Mouse (Mus musculus): Measurements from ENCODE around the gene Bcl11b. TPM values are rescaled to one million over a fixed set of nuclear protein-coding genes. Genes with fewer than 3 reads are reported as not detected.
A peak's percentile ranks its signal among the peaks of the same experiment; 100 is the strongest.

Gene Bcl11b
- polyA plus RNA-seq, 1 experiment from 2014 or later, result 4.4 TPM

- Histone ChIP-seq H3K9me3 (ENCODE audit: control insufficient read depth, low read length) (no peaks in the 10 kb centered on the region), H3K27me3 (ENCODE audit: control insufficient read depth, insufficient read depth, low read length) (peaks cover 2% of the 10 kb centered on the region; the same call in 1 of the 2 replicates), H3K27ac (replicated peaks in 1 of 2; ENCODE audit: control insufficient read depth in 1 of 2, insufficient read depth in 1 of 2, low read depth in 2 of 2, low read length in 2 of 2) (peak overlapping the region; percentile 10 to 44), H3K4me1 (ENCODE audit: control insufficient read depth in 2 of 2, insufficient read depth in 2 of 2, low read length in 2 of 2) (peaks cover 40 to 60% of the 10 kb centered on the region in 2 experiments), H3K9ac (ENCODE audit: low read length) (no peak overlapping the region), H3K4me2 (ENCODE audit: low read length) (no peak overlapping the region), H3K36me3 (ENCODE audit: control insufficient read depth, insufficient read depth, low read length) (no peaks in the 10 kb centered on the region), H3K4me3 (ENCODE audit: control insufficient read depth in 1 of 2, insufficient read depth in 1 of 2, low read depth in 1 of 2, low read length in 2 of 2) (no peak overlapping the region)
- no peak for ATAC-seq (ENCODE audit: insufficient number of reproducible peaks, insufficient read depth, low FRiP score, low read depth)
- WGBS, result 24% methylated on average over 3 of the region's 3 CpGs
Observed at GRCm38 (mm10) chr12:107923963-107924362, 79.4 kb downstream of the Bcl11b start.

DNA sequence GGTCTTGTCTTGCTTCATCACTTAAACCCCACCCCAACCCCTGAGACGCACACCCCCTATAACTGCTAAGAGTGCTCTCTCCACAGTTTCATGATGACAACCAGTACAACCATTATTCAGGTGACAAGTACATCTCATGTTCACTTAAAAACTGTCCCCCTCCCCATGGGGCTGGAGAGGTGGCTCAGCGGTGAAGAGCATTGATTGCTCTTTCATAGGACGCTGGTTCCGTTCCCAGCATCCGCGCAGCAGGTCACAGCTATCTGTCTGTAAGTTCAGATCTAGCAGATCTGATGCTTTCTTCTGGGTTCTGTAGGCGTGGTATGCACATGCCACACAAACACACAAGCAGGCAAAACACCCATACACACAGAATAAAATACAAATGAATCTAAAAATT lies 81.2 kb downstream of the Bcl11b start:
- Histone ChIP-seq H3K27me3 (ENCODE audit: control insufficient read depth, insufficient read depth, low read length) (peaks cover 2% of the 10 kb centered on the region; the same call in 1 of the 2 replicates), H3K9me3 (ENCODE audit: control insufficient read depth, low read length) (no peaks in the 10 kb centered on the region), H3K36me3 (ENCODE audit: control insufficient read depth, insufficient read depth, low read length) (peaks cover under 1% of the 10 kb centered on the region; the same call in 1 of the 2 replicates), H3K9ac (ENCODE audit: low read length) (no peak overlapping the region), H3K27ac (replicated peaks in 1 of 2; ENCODE audit: control insufficient read depth in 1 of 2, insufficient read depth in 1 of 2, low read depth in 2 of 2, low read length in 2 of 2) (no peak overlapping the region), H3K4me2 (ENCODE audit: low read length) (no peak overlapping the region), H3K4me1 (ENCODE audit: control insufficient read depth in 2 of 2, insufficient read depth in 2 of 2, low read length in 2 of 2) (peaks cover 32 to 49% of the 10 kb centered on the region in 2 experiments), H3K4me3 (ENCODE audit: control insufficient read depth in 1 of 2, insufficient read depth in 1 of 2, low read depth in 1 of 2, low read length in 2 of 2) (no peak overlapping the region)
- ATAC-seq (ENCODE audit: insufficient number of reproducible peaks, insufficient read depth, low FRiP score, low read depth), result no peak
- 94% methylated on average over 7 of the region's 7 CpGs for WGBS

DNA sequence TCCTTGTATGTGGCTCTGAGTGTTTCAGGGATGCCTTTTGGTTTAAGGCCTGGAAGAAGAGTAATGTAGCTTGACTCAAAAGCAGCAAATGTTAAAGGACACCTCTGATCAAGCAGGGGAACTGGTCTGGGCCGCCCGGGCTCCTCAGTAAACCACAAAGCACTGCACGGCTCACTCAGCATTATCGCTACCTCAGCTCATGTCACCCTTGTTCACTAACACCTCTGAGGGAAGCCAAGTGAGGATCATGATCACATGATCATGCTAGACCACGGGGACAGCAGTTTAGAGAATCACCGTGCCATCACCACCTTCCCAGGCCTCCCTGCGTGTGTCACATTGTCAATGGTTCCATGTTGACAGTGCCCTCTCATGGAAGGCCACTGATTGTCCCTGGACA lies 81.8 kb downstream of the Bcl11b start:
- Histone ChIP-seq H3K27me3 (ENCODE audit: control insufficient read depth, insufficient read depth, low read length) (peaks cover 2% of the 10 kb centered on the region; the same call in 1 of the 2 replicates), H3K27ac (replicated peaks in 1 of 2; ENCODE audit: control insufficient read depth in 1 of 2, insufficient read depth in 1 of 2, low read depth in 2 of 2, low read length in 2 of 2) (peak overlapping the region in 1 of 2 experiments; percentile 10; a peak in 1 of 4 replicates), H3K4me1 (ENCODE audit: control insufficient read depth in 2 of 2, insufficient read depth in 2 of 2, low read length in 2 of 2) (peaks cover 32 to 46% of the 10 kb centered on the region in 2 experiments), H3K9ac (ENCODE audit: low read length) (no peak overlapping the region), H3K9me3 (ENCODE audit: control insufficient read depth, low read length) (0 out of 2 replicates have a peak, but pooled peaks cover 4% of the 10 kb centered on the region), H3K4me2 (ENCODE audit: low read length) (no peak overlapping the region), H3K4me3 (ENCODE audit: control insufficient read depth in 1 of 2, insufficient read depth in 1 of 2, low read depth in 1 of 2, low read length in 2 of 2) (no peak overlapping the region), H3K36me3 (ENCODE audit: control insufficient read depth, insufficient read depth, low read length) (peaks cover 7% of the 10 kb centered on the region)
- 0 out of 2 replicates have a peak, but pooled peaks have one; percentile 37 for ATAC-seq (ENCODE audit: insufficient number of reproducible peaks, insufficient read depth, low FRiP score, low read depth)
- 50% methylated on average over 7 of the region's 7 CpGs for WGBS

GRCm38 (mm10) chr12:107921154-107921553 lies 82.2 kb downstream of the Bcl11b start:
- no peaks in the 10 kb centered on the region for H3K27me3 ChIP-seq (ENCODE audit: control insufficient read depth, insufficient read depth, low read length)
- 0 out of 2 replicates have a peak, but pooled peaks cover 8% of the 10 kb centered on the region for H3K9me3 ChIP-seq (ENCODE audit: control insufficient read depth, low read length)
- peaks cover 32 to 46% of the 10 kb centered on the region in 2 experiments for H3K4me1 ChIP-seq (ENCODE audit: control insufficient read depth in 2 of 2, insufficient read depth in 2 of 2, low read length in 2 of 2)
- H3K4me3 ChIP-seq (ENCODE audit: control insufficient read depth in 1 of 2, insufficient read depth in 1 of 2, low read depth in 1 of 2, low read length in 2 of 2), result no peak overlapping the region
- H3K4me2 ChIP-seq (ENCODE audit: low read length), result no peak overlapping the region
- no peak for ATAC-seq (ENCODE audit: insufficient number of reproducible peaks, insufficient read depth, low FRiP score, low read depth)
- H3K36me3 ChIP-seq (ENCODE audit: control insufficient read depth, insufficient read depth, low read length), result peaks cover 11% of the 10 kb centered on the region
- H3K9ac ChIP-seq (ENCODE audit: low read length), result no peak overlapping the region
- WGBS, result 83% methylated on average over 6 of the region's 6 CpGs
- H3K27ac ChIP-seq (replicated peaks in 1 of 2; ENCODE audit: control insufficient read depth in 1 of 2, insufficient read depth in 1 of 2, low read depth in 2 of 2, low read length in 2 of 2), result peak overlapping the region in 1 of 2 experiments; percentile 10; a peak in 1 of 4 replicates

DNA sequence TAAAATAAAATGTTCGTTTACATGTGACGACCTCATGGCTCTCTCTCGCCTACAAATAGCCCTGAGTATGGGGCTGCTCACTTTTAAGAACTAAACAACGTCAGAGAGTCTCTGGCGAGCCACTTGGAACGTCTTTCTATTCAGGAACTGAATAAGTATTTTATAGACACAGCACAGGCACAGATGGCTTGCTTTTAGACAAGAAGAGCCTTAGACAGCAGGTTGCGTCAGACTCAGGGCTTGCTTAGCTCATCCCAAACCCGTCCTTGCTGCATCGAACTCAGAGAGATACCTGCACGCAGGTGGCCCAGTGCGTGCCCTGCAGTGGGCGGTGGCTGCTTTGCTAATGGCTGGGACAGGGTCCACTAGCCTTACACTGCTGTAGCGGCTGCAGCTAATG lies 82.7 kb downstream of the Bcl11b start:
- Histone ChIP-seq H3K9ac (ENCODE audit: low read length) (no peak overlapping the region), H3K4me3 (ENCODE audit: control insufficient read depth in 1 of 2, insufficient read depth in 1 of 2, low read depth in 1 of 2, low read length in 2 of 2) (no peak overlapping the region), H3K9me3 (ENCODE audit: control insufficient read depth, low read length) (0 out of 2 replicates have a peak, but pooled peaks cover 12% of the 10 kb centered on the region), H3K27me3 (ENCODE audit: control insufficient read depth, insufficient read depth, low read length) (no peaks in the 10 kb centered on the region), H3K36me3 (ENCODE audit: control insufficient read depth, insufficient read depth, low read length) (peaks cover 15% of the 10 kb centered on the region), H3K4me2 (ENCODE audit: low read length) (no peak overlapping the region), H3K27ac (replicated peaks in 1 of 2; ENCODE audit: control insufficient read depth in 1 of 2, insufficient read depth in 1 of 2, low read depth in 2 of 2, low read length in 2 of 2) (no peak overlapping the region), H3K4me1 (ENCODE audit: control insufficient read depth in 2 of 2, insufficient read depth in 2 of 2, low read length in 2 of 2) (peaks cover 32 to 46% of the 10 kb centered on the region in 2 experiments)
- no peak for ATAC-seq (ENCODE audit: insufficient number of reproducible peaks, insufficient read depth, low FRiP score, low read depth)
- 78% methylated on average over 13 of the region's 13 CpGs for WGBS

GRCm38 (mm10) chr12:107920076-107920475 lies 83.3 kb downstream of the Bcl11b start:
- peaks cover 29 to 45% of the 10 kb centered on the region in 2 experiments for H3K4me1 ChIP-seq (ENCODE audit: control insufficient read depth in 2 of 2, insufficient read depth in 2 of 2, low read length in 2 of 2)
- no peaks in the 10 kb centered on the region for H3K27me3 ChIP-seq (ENCODE audit: control insufficient read depth, insufficient read depth, low read length)
- H3K4me3 ChIP-seq (ENCODE audit: control insufficient read depth in 1 of 2, insufficient read depth in 1 of 2, low read depth in 1 of 2, low read length in 2 of 2), result no peak overlapping the region
- WGBS, result 73% methylated on average over 2 of the region's 2 CpGs
- no peak overlapping the region for H3K27ac ChIP-seq (replicated peaks in 1 of 2; ENCODE audit: control insufficient read depth in 1 of 2, insufficient read depth in 1 of 2, low read depth in 2 of 2, low read length in 2 of 2)
- H3K4me2 ChIP-seq (ENCODE audit: low read length), result no peak overlapping the region
- peak overlapping the region; percentile 16; the same call in 1 of the 2 replicates for H3K9ac ChIP-seq (ENCODE audit: low read length)
- no peak for ATAC-seq (ENCODE audit: insufficient number of reproducible peaks, insufficient read depth, low FRiP score, low read depth)
- peaks cover 21% of the 10 kb centered on the region for H3K36me3 ChIP-seq (ENCODE audit: control insufficient read depth, insufficient read depth, low read length)
- H3K9me3 ChIP-seq (ENCODE audit: control insufficient read depth, low read length), result 0 out of 2 replicates have a peak, but pooled peaks cover 12% of the 10 kb centered on the region

DNA sequence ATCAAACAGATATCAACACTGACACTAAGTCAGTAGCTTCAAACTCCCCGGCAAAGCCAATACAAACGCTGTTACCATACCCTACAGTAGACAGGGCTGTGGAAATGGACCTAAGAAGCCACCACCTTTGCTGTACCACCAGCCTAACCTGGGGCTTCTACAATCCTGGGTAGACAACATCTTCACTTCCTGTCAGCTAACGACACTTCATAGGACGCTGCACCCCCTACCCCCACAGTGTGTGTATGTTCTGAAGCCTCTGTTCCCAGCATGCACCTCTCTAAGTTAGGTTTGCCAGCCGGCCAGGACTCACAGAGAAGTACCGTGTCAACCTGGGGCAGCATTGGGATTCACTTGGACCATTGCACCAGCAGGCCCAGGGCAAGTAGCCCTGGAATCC lies 84.6 kb downstream of the Bcl11b start:
- no peaks in the 10 kb centered on the region for H3K27me3 ChIP-seq (ENCODE audit: control insufficient read depth, insufficient read depth, low read length)
- no peak overlapping the region for H3K4me2 ChIP-seq (ENCODE audit: low read length)
- no peak overlapping the region for H3K9ac ChIP-seq (ENCODE audit: low read length)
- H3K36me3 ChIP-seq (ENCODE audit: control insufficient read depth, insufficient read depth, low read length), result peaks cover 22% of the 10 kb centered on the region
- no peak overlapping the region for H3K4me3 ChIP-seq (ENCODE audit: control insufficient read depth in 1 of 2, insufficient read depth in 1 of 2, low read depth in 1 of 2, low read length in 2 of 2)
- WGBS, result 89% methylated on average over 6 of the region's 6 CpGs
- H3K27ac ChIP-seq (replicated peaks in 1 of 2; ENCODE audit: control insufficient read depth in 1 of 2, insufficient read depth in 1 of 2, low read depth in 2 of 2, low read length in 2 of 2), result no peak overlapping the region
- 0 out of 2 replicates have a peak, but pooled peaks cover 12% of the 10 kb centered on the region for H3K9me3 ChIP-seq (ENCODE audit: control insufficient read depth, low read length)
- no peak for ATAC-seq (ENCODE audit: insufficient number of reproducible peaks, insufficient read depth, low FRiP score, low read depth)
- peaks cover 21 to 32% of the 10 kb centered on the region in 2 experiments; a peak in 3 of 4 replicates for H3K4me1 ChIP-seq (ENCODE audit: control insufficient read depth in 2 of 2, insufficient read depth in 2 of 2, low read length in 2 of 2)

DNA sequence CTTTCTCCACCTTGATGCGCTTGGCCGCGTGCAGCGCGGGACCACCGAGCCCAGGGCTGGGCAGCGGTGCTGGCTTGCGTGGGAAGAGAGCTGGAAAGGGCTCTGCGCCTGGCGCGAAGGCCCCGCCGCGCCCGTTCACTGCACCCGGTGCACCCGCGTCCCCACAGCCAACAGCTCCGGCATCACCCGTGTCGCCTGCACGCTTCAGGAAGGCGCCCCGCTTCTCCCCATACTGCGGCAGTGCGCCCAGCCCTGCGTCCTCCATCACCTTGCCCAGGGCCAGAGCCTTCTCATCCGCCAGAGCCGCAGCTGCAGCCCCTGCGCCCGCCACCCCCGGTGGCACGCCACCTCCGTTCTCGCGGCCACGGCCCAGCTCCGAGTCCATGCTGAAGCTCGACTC lies 87.4 kb downstream of the Bcl11b start:
- Histone ChIP-seq H3K4me2 (ENCODE audit: low read length) (no peak overlapping the region), H3K27me3 (ENCODE audit: control insufficient read depth, insufficient read depth, low read length) (no peaks in the 10 kb centered on the region), H3K4me3 (ENCODE audit: control insufficient read depth in 1 of 2, insufficient read depth in 1 of 2, low read depth in 1 of 2, low read length in 2 of 2) (no peak overlapping the region), H3K36me3 (ENCODE audit: control insufficient read depth, insufficient read depth, low read length) (peaks cover 22% of the 10 kb centered on the region), H3K27ac (replicated peaks in 1 of 2; ENCODE audit: control insufficient read depth in 1 of 2, insufficient read depth in 1 of 2, low read depth in 2 of 2, low read length in 2 of 2) (no peak overlapping the region), H3K9ac (ENCODE audit: low read length) (no peak overlapping the region), H3K9me3 (ENCODE audit: control insufficient read depth, low read length) (0 out of 2 replicates have a peak, but pooled peaks cover 12% of the 10 kb centered on the region), H3K4me1 (ENCODE audit: control insufficient read depth in 2 of 2, insufficient read depth in 2 of 2, low read length in 2 of 2) (peaks cover 5 to 12% of the 10 kb centered on the region in 2 experiments; a peak in 2 of 4 replicates)
- 91% methylated on average over 27 of the region's 39 CpGs for WGBS
- no peak for ATAC-seq (ENCODE audit: insufficient number of reproducible peaks, insufficient read depth, low FRiP score, low read depth)
